Mouse (Mus musculus): ENCODE measurements around the gene Bcor.

Bcor gene

DNA sequence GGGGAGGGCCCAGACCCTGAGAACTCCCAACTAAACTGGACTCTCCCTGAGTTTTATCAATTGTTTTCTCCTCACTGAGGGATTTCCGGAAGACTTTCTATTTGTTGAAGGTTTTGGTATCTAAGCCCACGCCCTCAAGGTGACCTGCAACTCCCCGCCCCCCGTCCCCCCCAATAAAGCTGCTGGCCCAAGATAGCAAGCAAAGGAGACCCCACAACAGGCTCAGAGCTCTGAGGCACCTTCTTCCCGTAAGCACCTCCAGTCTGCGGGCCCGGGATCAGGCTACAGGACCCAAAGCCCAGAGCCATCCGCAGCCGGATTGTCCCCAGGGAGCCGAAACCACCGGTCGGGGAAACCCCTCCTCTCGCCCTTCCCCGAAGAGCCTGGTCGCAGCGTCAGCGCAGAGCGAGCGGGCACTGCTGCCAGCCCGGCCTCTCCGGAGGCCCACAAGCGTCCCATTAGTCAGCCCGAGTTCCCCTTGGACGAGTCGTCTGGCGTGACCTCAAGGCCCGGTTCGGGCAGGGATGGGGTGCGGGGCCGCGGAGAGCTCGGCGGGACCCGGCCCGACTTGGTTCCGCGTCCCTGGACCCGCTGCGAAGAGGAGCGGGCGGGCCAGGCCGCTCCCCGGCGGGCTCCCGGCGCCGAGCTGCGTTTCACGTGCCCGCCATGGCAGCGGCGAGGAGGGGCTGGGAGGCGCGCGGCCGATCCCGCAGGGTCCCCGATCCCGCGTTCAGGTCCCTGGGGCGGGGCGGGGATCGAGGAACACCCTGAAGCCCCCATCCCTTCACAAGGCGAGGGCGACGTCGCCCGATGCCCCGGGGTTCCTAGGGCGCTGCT, 73.3 kb downstream of the Bcor start:
- no peak for DNase-seq (ENCODE audit: low read depth)

DNA sequence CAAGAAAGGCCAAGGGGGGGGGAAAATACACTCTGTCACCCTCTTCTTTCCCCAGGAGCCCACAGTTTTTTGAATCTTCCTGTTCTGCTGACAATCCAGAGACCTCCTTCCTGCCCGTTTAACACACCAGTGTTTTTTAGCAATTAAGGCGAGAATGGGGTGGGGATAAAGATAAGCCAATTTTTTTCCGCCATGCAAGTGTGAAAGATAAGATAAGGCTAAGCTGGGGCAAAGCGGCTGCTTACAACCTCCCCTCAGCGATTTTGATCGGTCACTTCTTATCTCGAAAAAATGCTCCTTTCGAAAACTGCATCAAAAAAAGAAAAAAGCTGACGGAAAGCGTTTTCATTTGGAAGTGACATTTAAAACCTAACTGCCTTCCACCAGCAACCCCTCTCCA, 74.2 kb downstream of the Bcor start:
- no peak for DNase-seq (ENCODE audit: low read depth)

DNA sequence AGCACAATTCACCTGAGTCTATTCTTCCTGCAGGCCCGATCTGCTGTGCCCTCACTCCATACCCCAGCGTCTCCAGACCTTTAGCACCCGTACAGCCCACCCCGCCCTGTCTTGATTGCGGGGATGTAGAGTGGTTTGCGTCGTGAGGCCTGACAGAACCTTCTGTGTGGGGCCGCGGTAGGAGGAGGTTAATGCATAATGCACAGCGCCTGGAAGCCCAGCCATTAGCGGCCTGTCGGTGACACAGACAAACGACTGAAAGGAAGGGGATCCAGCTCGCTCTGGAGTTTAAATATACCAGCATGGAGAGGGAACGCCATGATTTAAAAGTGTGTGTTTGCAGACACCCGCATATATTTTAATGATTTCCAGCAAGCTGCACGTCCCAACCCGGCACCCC, 74.9 kb downstream of the Bcor start:
- no peak for DNase-seq (ENCODE audit: low read depth)

DNA sequence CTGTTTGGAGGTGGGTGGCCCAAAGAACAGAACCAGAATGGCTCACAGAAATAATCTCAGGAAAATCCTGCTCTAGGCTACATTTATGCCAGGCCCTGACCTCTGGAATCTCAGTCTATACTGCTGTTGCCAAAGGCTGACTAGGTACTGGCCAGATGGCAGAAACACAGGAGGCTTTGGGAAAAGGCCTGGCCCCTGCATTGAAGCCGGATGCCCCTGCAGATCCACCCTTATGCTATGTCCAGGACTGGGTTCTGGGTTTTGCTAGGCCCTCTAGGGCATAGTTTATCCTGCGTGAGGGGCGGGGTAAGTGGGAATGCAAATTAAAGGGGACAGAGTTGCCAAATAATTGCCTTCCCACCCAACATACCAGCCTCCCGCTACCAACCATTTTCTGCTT, 75.5 kb downstream of the Bcor start:
- no peak for DNase-seq (ENCODE audit: low read depth)

DNA sequence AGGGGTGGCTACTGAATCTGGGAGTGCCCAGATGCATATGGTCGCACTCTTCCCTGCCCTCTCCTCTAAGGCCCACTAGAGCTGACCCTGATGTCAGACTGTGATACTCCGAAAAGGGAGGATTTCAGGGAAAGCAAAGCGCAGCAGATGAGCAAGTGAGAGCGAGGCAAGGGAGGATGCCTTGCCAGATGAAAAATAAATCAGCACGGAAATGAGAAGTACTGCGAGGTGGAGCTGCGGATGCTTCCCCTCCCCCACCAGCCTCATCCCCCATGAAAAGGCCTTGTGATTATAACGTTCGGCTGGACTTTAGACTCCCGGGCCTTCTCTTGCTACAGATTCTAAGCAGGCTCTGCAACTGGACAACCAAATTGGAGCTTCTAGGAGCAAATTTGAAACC, 76.5 kb downstream of the Bcor start:
- no peak for DNase-seq (ENCODE audit: low read depth)

DNA sequence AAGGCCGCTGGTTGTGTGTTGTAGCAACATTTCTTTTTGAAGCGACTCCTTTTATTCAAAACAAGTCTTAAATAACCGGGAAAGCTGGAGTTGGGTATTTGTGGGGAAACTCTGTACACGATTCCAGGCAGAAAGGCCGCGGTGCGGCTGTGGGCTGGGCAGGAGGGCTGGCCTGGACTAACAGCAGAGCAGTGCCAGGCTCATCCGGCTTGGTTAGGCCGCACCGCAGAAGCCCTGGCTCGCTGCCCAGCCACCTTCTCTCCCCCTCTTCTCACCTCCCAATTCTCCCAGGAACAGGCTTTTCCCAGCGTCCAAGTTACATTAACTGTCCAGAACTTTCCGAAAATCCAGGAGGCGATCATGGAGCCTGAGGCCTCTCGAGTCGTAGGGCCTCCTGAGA, 77.4 kb downstream of the Bcor start:
- no peak for DNase-seq (ENCODE audit: low read depth)

DNA sequence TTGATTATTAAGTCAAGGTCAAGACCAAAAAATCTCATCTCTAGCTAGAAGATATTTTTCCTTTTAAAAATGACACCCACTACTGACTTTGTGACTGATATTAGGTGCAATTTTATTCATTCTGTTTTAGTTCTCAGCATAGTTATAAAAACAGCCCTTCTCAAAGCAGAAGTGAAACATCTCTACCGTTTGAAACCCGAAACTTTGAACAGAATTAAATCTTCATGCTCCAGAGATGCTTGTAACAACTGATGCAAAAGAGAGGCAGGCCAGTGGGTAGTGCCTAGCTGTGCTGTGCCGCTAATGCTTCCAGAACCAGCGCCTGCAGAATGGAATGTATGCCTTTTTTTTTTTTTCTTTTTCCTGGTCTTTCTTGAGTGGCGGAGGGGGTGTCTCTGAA, 78.0 kb downstream of the Bcor start:
- no peak for DNase-seq (ENCODE audit: low read depth)

DNA sequence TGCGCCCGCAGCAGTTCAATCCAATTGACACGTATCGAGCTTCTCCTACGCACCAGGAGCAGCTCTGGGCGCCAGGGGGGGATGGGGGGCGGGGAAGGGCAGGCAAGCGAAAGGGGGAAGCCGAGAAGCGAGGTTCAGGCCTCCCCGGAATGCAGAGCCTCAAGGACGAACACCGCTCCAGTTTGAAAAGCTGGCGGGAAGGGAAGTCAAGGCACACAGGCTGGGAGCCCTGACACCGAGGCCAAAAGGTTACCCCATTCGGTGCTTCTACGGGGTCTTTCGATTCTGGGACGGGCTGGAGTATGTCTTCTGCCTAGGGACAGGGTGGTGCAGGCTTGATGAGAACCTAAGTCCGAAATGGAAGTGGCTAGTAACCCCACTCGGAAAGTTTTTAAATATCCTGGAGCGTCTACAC, 78.4 kb downstream of the Bcor start:
- DNase-seq (ENCODE audit: low read depth): no peak

DNA sequence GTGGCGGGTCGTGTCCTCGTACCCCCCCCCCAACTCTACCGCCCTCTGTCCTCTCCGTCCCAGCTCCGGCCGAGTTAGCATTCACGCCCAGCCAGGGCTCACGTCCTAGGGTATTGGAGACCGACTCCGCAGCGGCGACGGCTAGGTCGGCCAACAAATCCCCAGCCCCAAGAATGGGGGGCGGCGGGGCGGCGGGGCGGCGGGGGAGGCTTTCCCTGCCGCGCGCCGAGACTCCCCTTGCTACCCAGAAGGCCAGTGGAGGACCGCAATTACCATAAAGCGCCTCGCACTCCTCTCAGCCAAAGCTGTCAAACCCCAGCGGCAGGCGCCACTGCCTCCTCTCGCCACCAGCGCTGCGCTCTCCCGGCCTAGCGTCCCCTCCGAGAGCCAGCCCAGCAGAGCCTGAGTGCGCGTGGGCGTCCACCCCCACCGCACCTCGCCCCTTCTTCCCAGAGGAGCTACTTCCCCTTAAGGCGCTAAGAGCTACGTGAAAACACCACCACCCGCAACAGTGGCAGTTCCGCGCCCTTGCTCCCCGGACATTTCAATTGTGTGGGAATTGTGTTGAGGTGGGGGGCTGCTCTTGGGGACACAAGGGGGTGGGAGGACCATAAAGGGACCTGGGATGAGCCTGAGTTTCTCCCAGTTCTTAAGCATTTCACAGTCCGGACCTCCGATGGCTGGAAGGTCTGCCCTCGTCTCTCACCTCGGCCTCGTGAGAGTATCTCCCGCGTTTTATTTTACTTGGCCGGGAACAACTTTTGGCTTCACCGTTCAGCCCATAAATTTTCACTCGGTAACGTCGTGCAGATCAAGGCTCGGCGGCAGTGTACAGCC, 79.0 kb downstream of the Bcor start:
- no peak for DNase-seq (ENCODE audit: low read depth)

DNA sequence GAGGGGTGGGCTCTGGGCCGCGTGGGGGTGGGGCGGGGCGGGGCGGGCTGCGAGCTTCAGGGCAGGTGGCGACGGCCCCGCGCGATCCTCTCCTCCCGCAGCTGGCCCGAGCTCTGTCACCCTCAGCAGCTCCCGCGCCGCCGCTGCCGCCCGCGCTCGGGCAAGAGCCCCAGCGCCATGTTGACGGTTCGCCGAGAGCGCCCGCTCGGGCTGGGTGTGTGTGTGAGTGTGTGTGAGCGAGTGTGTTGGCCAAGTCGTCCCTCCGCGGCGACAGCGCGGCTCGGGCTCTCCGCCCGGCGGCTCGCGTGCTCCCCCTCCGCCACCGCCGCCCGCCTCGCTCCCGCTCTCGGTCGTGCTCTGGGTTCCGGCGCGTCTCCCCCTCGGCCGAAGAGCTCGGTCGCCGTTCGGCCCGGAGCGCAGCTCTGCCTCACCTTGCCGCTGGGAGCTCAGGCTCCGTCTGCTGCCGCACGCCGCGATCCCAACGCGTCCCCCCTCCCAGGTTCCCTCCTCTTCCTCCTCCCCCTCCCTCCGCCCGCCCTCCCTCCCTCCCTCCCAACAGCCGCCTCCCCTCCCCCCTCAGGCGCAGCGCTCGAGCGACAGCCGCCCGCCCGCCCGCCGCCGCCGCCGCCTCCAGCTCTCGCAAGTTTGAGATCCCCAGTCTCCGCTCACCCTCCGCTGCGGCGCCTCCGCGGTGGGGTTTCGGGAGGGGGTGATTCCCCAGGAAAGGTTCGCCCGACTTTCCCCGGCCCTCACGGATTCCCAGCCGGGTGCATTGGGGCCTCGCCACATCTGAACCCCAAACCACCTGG, 79.9 kb downstream of the Bcor start:
- DNase-seq (ENCODE audit: low read depth): no peak

DNA sequence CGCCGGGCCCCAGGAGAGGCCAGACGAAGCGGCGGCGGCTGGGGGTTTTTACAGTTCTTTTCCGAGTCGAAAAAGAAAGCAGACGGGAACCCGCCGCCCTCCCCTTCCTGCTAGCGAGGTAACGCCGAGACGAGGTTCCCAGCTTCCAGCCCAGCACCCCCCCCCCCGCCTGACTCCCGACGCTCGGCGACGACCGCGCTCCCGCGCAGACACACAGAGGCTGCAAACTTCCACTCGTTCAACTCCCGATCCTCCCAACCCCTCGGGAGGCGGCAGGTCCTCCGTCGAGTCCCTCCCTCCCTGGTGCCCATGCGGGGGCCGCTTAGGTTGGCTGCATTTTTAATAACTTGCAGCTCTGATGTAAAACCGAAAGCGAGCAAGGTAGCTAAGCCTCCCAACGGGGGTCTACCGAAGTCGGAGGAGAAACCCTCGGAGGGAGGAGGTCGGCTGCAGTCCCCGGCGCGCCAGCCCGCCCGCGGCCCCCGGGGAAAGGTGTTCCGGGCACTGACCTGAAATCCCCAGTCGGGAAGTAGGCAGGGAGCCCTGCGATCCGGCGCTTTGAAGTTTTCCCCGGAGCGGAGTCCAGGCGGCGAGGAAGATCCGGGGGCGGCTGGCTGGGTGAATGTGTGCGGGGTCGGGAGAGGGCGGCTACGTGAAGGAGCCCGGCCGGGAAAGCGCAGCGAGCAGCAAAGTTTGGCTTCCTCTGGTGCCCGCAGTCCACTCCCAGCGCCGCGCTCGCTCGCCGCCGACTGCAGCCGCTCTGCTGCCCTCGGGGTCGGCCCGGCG, 80.7 kb downstream of the Bcor start:
- no peak for DNase-seq (ENCODE audit: low read depth)

DNA sequence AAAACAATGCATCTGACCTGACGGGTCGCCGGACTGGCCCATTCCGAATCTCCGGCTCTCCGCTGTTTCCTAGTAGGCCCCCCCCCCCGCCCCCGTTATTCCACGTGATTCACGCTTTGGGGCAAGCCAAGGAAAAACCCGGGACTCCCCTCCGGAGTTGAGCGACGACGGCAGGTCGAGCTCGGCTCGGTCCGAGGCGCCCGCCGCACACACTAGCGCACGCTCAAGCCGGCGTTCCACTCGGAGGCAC, 81.2 kb downstream of the Bcor start:
- no peak for DNase-seq (ENCODE audit: low read depth)

DNA sequence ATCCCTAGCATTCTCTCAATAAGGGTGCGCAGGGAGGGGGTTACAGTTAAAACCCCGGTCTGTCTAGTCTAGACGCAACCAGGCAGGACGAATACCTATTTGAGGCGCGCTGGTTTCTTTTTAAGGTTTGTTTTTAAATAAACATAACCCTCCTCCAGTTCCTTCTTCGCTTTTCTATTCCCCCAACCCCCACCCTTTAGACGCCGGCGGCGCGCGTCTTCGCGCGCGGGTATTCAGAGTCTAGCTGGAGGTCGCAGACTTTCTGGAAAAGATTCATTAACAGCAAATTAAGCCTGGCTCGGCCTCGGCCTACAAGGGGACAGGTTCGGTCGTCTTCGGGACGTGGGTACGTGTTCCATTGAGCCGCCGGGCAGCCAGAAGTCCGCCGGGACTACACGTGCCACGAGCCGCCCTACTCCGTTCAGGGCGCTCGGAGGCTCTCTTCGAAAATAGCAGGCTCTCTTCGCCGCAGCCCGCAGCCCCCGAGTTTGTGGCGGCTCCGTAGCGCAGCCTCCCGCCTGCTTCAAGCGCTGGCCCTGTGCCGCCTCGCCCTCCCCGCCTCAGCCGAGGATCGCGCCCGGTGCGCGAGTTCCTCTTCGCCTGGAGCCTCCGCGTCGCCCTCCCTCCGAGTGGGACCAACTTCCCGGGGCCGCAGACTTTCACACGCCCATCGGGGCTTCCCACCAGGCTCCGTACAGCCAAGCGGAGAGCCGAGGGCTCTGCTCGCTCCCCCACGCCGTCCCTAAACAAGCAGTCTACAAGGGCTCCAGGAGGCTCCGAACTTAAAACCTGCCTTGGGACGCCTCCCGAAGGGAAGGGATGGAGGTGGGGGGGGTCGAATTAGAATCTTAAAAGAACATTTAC, 81.7 kb downstream of the Bcor start:
- DNase-seq (ENCODE audit: low read depth): no peak

DNA sequence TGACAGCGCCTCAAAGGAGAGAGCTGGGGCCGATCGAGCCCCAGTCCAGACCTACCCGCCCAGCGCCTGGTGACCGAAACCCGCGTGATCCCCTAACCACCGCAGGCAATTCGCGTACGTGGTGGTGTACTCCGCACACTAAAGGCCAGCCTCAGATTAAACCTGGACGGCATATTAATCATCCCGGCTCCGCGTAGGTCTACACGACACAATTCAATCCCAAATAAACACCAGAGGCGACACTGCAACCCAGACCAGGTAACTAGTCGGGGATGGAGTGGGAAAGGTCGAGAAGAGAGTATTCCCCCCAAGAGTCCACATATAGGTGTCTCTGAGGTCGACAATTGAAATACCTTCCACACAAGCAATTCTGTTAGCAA, 82.6 kb downstream of the Bcor start:
- no peak for DNase-seq (ENCODE audit: low read depth)

DNA sequence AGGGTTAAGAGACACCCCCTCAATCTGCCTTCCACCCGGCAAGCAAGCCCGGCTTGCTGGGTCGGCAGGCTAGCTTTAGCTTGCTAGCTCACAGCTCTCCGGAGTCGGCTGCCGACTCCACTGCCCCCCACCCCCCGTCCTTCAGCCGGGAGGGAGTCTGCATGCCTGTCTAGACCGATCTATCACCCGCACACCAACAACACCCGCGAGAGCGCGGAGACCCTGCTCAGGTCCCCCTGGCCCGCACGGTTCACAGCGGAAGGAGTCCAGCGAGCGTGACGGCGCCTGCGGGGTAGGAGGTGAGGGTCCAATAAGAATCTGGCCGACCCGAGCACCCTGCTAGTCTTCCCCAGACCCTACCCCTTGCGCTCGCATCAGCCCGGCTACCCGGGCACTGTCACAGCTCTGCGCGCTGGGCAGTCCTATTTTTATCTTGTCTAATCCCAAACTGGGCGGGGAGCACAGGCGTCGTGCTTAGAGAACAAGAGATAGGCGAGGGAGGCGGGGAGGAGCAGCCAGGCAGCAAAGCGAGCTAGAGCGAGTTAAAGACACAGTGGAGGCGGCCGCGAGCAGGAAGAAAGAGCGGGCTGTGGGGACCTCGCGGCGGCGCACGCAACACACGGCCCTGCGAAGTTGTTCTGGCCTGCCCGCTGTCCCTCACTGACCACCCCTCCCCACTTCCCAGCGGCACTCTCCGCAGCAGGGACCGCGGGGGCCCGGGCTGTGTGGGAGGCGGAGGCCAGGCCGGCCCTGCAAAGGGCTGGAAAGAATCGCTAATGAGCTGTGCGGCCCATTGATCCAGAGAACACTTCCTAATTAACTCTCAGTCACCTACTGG, 83.2 kb downstream of the Bcor start:
- no peak for DNase-seq (ENCODE audit: low read depth)

DNA sequence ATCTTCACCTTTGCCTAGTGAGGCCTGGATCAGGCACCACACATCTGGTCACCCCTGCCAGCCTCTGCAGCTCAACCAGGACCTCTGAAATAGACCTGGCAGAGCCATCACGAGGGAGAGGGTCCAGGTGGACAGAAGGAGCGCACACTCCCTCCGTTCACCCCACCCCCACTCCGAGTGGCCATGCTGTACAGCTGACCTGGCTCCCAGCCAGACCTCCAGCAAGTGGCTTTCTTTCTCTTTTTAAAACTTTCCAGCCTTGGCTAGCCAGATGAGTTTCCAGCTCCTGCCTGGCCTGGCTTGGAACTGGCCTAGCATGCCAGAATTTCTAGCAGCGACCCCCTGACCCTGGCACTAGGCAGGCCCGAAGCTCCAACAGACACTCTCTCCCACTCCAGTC, 87.4 kb downstream of the Bcor start:
- DNase-seq (ENCODE audit: low read depth): no peak

DNA sequence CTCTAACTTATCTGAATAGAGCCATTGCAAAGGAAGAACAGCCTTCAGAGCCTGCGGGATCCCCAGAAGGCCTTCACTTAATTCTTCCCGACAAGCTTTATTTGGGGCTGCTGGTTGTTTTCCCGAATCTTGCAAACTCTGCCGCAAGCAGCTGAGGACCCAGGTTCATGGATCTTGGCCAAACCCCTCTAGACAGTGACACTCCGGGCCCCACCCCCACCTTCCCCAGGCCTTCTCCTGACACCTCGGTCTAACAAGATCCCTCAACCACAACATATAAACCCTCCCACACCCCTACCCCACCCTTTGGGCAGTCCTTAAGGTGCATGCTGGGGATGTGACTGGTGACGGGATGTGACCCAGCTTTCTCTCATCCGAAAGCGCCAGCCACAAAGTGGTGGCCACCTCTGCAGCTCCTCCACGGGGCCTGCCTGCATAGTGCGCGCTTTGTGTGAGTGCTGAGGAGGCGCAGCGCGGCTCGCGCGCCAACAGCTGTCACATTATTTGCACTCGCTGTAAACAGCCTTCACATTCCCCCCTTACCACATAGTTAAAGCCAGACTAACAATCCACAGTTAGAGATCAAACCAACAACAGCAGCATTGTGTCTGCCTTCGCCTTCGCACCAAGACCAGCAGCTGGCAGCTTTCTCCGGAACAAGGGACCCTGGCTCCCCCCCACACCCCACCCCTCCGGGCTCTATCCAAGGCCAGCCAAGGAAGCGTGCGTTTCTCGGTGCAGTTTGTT, 91.0 kb downstream of the Bcor start:
- no peak for DNase-seq (ENCODE audit: low read depth)

DNA sequence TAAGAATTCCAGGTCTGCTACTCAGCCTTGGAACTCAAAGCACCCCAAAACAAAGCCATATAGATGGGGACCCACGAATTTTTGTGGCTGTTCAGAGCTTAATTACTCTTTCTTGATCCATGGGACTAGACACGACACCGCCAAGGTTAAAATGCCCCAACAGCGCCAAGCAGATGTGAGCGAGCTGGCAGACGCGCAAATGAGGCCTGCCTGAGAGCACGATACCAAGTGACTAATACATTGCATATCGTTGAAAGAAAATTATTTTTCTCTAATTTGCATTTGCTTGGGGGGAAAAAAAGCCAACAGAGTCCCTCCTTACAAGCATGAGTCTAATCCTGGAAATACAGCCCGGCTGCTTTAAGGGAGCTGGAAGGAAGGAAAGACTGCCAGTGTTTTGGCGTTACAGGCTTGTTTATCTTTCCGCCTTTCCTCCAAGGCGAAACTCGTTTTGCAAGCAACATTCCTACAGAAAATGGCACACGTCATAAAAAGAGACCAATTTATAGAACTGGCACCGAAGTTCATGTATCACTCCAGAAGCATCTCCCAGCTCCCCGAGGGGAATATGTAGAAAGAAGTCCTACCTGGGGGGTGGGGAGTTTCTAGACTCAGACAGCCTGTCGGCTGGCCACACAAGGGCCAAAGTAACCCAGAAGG, 92.2 kb downstream of the Bcor start:
- no peak for DNase-seq (ENCODE audit: low read depth)

DNA sequence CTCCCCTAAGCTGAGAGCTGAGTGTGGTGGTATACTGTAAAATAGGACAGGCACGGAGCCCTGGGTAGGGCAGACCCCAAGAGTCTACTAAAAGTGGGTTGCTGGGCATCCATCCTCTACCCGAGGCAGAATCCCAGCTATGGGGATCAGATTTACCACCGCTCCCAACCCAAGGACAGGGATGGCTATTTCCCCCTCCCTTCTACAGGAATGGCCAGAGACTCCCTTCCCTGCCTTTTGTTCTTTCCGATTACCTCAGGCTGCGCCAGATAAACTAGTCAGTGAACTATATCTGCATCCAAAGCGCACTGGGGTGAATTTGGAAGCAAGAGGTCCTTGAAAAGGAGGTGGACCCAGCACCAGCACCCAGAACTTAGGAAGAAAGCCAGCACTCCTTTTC, 93.1 kb downstream of the Bcor start:
- DNase-seq (ENCODE audit: low read depth): no peak
